Mouse (Mus musculus): ENCODE measurements around the gene Phykpl. TPM values are rescaled to one million over a fixed set of nuclear protein-coding genes. Genes with fewer than 3 reads are reported as not detected.
"Not testable (repeated sequence)": the region's sequence is repeated elsewhere in the genome, so short reads cannot be mapped to it uniquely, and the experiment has no call there.

Phykpl gene
- polyA plus RNA-seq, 1 experiment: 7.7 TPM

DNA sequence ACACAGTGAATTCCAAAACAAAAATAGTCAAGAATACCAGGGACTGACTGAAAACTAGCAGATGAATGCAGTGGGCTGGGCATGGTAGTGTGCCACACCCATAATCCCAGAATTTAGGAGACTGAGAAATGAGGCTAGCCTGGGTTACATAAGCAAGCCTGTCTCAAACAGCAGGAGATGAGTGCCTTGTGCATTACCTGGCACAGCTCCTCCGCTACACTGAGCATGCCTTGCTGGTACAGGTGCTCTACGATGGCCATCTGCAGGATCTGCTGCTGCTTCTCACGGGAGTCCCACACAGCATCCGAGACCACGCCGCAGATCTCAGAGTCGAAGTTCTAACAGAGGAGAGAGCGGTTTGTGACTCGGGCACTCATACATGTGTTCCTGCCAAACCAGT, 42.9 kb downstream of the Phykpl start:
- peaks cover 40% of the 10 kb centered on the region for H3K79me2 ChIP-seq (ENCODE audit: control insufficient read depth, insufficient read depth)
- no peak overlapping the region for H3ac ChIP-seq (ENCODE audit: control insufficient read depth, insufficient read length, low read depth)
- H3K4me3 ChIP-seq (ENCODE audit: insufficient read depth, poor library complexity, severe bottlenecking): no peak overlapping the region
- no peaks in the 10 kb centered on the region for H3K27me3 ChIP-seq (ENCODE audit: control insufficient read depth, insufficient read depth, insufficient read length)
- H3K79me3 ChIP-seq (ENCODE audit: low read depth): peaks cover 6% of the 10 kb centered on the region
- no peak for TF ChIP-seq CTCF (IDR thresholded peaks at IDR 0.05; ENCODE audit: control insufficient read depth, insufficient read depth, insufficient read length)
- no peak for TF ChIP-seq MAX (IDR thresholded peaks at IDR 0.05)
- TF ChIP-seq CEBPB (IDR thresholded peaks at IDR 0.05; ENCODE audit: low read depth): no peak
- no peak for TF ChIP-seq FOSL1 (IDR thresholded peaks at IDR 0.05; ENCODE audit: insufficient read depth, low read length, poor library complexity, severe bottlenecking)
- no peak for TF ChIP-seq USF1 (IDR thresholded peaks at IDR 0.05; ENCODE audit: low read depth)
- no peak for TF ChIP-seq MYOG (IDR thresholded peaks at IDR 0.05; ENCODE audit: control insufficient read depth, extremely low read depth, insufficient read length)
- no peak for TF ChIP-seq MYOD1 (IDR thresholded peaks at IDR 0.05; ENCODE audit: control insufficient read depth, insufficient read length, low read depth)
- H3K36me3 ChIP-seq (ENCODE audit: control insufficient read depth, insufficient read depth): peaks cover 66% of the 10 kb centered on the region

DNA sequence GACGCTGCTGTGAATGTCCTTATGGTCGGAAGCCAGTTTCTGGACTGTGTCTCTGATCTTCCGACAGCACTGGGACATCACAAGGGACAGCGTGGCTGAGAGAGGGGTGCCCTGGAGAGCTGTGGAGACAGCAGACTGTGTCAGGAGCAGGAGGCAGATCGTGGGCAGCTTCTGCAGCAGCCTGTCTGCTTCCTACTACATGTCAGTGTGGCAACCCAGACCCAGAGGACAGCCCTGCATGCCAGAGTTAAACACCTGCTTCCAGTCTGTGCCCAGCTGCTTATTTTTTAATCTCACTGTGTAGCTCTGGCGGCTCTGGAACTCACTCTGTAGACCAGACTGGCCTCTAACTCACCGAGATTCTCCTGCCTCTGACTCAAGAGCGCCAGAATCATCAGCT, 43.4 kb downstream of the Phykpl start:
- H3K4me3 ChIP-seq (ENCODE audit: insufficient read depth, poor library complexity, severe bottlenecking): no peak overlapping the region
- H3K79me2 ChIP-seq (ENCODE audit: control insufficient read depth, insufficient read depth): peaks cover 35% of the 10 kb centered on the region
- peaks cover 61% of the 10 kb centered on the region for H3K36me3 ChIP-seq (ENCODE audit: control insufficient read depth, insufficient read depth)
- peaks cover 3% of the 10 kb centered on the region for H3K79me3 ChIP-seq (ENCODE audit: low read depth)
- H3K27me3 ChIP-seq (ENCODE audit: control insufficient read depth, insufficient read depth, insufficient read length): no peaks in the 10 kb centered on the region
- no peak for TF ChIP-seq CEBPB (IDR thresholded peaks at IDR 0.05; ENCODE audit: low read depth)
- no peak overlapping the region for H3ac ChIP-seq (ENCODE audit: control insufficient read depth, insufficient read length, low read depth)

DNA sequence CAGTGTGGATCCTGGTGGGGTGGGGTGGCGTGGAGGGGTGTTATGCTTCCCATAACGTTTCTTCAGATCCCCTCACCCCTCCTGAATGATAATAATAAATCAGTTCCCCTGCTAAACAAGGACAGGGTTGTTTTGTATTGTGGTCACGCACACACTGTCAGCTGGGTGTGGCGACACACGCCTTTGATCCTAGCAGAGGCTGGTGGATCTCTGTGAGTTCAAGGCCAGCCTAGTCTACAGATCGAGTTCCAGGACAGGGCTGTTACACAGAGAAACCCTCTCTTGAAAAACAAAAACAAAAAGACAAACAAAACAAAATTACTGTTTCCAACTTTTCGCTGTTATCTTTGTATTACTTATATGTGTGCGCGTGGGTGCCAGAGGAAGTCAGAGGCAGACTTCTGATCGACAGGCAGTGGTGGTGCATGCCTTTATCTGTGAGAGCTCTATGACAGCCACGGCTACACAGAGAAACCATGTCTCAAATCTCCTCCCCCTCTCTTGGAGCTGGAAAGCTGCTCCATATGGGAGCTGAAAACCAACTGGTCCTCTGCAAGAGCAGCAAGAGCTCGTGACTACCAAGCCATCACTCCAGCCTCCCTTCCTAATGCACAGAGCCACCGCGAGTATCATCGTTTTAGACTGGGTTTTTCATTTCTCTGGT, 45.2 kb downstream of the Phykpl start:
- Histone ChIP-seq H3K4me3 (ENCODE audit: insufficient read depth, poor library complexity, severe bottlenecking) (no peak overlapping the region), H3K79me3 (ENCODE audit: low read depth) (peaks cover 2% of the 10 kb centered on the region), H3K36me3 (ENCODE audit: control insufficient read depth, insufficient read depth) (peaks cover 42% of the 10 kb centered on the region), H3K27me3 (ENCODE audit: control insufficient read depth, insufficient read depth, insufficient read length) (no peaks in the 10 kb centered on the region), H3K79me2 (ENCODE audit: control insufficient read depth, insufficient read depth) (peaks cover 31% of the 10 kb centered on the region), H3ac (ENCODE audit: control insufficient read depth, insufficient read length, low read depth) (no peak overlapping the region)
- TF ChIP-seq CTCF (IDR thresholded peaks at IDR 0.05; ENCODE audit: control insufficient read depth, insufficient read depth, insufficient read length): no peak
- no peak for TF ChIP-seq USF1 (IDR thresholded peaks at IDR 0.05; ENCODE audit: low read depth)
- TF ChIP-seq MYOD1 (IDR thresholded peaks at IDR 0.05; ENCODE audit: control insufficient read depth, insufficient read length, low read depth): no peak
- TF ChIP-seq FOSL1 (IDR thresholded peaks at IDR 0.05; ENCODE audit: insufficient read depth, low read length, poor library complexity, severe bottlenecking): no peak
- no peak for TF ChIP-seq CEBPB (IDR thresholded peaks at IDR 0.05; ENCODE audit: low read depth)
- no peak for TF ChIP-seq MYOG (IDR thresholded peaks at IDR 0.05; ENCODE audit: control insufficient read depth, extremely low read depth, insufficient read length)
- no peak for TF ChIP-seq MAX (IDR thresholded peaks at IDR 0.05)

DNA sequence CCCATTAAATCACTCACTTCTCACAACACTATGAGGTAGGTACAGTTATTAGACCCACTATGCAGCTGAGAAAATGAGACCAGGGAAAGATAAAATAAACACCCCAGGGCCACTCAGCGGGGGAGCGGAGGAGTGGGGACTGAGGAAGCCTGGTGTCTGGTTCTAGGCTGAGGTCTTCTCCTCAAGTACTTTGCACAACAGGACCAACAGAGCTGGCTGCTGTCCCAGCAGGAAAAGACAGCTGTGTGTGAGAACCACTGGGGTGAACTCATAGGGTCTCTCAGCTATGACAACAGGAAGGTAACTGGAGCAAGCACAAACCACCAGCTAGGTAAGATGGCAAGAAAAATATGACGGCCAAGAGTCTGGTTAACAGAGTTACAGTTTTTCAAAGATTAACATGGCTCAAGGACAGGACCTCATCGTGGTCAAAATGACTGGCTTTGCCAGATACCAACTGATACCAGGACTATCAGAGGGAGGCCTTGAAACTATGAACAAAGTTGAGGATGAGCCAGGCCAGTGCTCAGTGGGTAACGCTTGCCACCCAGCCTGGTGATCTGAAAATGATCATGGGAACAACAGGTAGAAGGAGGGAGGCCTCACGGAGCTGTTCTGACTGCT, 47.7 kb downstream of the Phykpl start:
- Histone ChIP-seq H3K79me3 (ENCODE audit: low read depth) (peaks cover 2% of the 10 kb centered on the region), H3K79me2 (ENCODE audit: control insufficient read depth, insufficient read depth) (peaks cover 33% of the 10 kb centered on the region), H3K36me3 (ENCODE audit: control insufficient read depth, insufficient read depth) (peaks cover 21% of the 10 kb centered on the region), H3K27me3 (ENCODE audit: control insufficient read depth, insufficient read depth, insufficient read length) (no peaks in the 10 kb centered on the region), H3ac (ENCODE audit: control insufficient read depth, insufficient read length, low read depth) (no peak overlapping the region), H3K4me3 (ENCODE audit: insufficient read depth, poor library complexity, severe bottlenecking) (no peak overlapping the region)
- TF ChIP-seq MYOD1 (IDR thresholded peaks at IDR 0.05; ENCODE audit: control insufficient read depth, insufficient read length, low read depth) (peak; percentile 32), MAX (IDR thresholded peaks at IDR 0.05) (no peak)

DNA sequence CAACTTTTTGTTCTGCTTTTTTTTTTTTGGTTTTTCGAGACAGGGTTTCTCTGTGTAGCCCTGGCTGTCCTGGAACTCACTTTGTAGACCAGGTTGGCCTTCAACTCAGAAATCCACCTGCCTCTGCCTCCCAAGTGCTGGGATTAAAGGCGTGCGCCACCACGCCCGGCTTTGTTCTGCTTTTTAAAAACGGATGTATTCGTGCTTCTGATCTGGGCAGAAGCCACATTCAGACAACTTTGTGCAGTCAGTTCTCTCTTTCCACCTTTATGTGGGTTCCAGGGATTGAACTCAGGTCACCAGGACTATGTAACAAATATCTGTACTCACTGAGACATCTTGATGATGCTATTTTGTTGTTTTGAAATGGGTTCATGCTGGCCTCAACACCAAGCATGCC, 48.6 kb downstream of the Phykpl start:
- H3K27me3 ChIP-seq (ENCODE audit: control insufficient read depth, insufficient read depth, insufficient read length); H3ac ChIP-seq (ENCODE audit: control insufficient read depth, insufficient read length, low read depth); H3K4me3 ChIP-seq (ENCODE audit: insufficient read depth, poor library complexity, severe bottlenecking); H3K79me3 ChIP-seq (ENCODE audit: low read depth): not testable (repeated sequence)
- Histone ChIP-seq H3K36me3 (ENCODE audit: control insufficient read depth, insufficient read depth) (peaks cover 12% of the 10 kb centered on the region), H3K79me2 (ENCODE audit: control insufficient read depth, insufficient read depth) (peaks cover 33% of the 10 kb centered on the region)

DNA sequence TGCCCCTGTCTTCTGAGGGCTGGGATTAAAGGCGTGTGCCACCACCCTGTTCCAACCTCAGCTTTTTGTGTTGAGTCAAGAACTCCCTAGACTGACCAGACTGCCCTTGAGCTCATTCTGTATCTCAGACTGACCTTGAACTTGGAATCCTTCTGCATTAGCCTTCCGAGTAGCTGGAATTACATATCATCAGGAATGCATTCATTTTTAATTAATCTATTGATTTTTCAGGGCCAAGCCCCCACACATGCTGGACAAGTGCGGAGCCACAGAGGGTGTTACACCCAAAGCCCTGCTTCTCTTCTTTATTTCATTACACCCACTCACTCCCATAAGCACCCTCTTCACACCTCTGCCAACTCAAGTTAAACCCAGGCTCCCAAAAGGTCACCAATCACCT, 49.2 kb downstream of the Phykpl start:
- Histone ChIP-seq H3ac (ENCODE audit: control insufficient read depth, insufficient read length, low read depth) (no peak overlapping the region), H3K27me3 (ENCODE audit: control insufficient read depth, insufficient read depth, insufficient read length) (no peaks in the 10 kb centered on the region), H3K79me3 (ENCODE audit: low read depth) (peaks cover 2% of the 10 kb centered on the region), H3K36me3 (ENCODE audit: control insufficient read depth, insufficient read depth) (peaks cover 7% of the 10 kb centered on the region), H3K79me2 (ENCODE audit: control insufficient read depth, insufficient read depth) (peaks cover 33% of the 10 kb centered on the region), H3K4me3 (ENCODE audit: insufficient read depth, poor library complexity, severe bottlenecking) (no peak overlapping the region)
- no peak for TF ChIP-seq FOSL1 (IDR thresholded peaks at IDR 0.05; ENCODE audit: insufficient read depth, low read length, poor library complexity, severe bottlenecking)
- no peak for TF ChIP-seq MAX (IDR thresholded peaks at IDR 0.05)
- TF ChIP-seq MYOG (IDR thresholded peaks at IDR 0.05; ENCODE audit: control insufficient read depth, extremely low read depth, insufficient read length): no peak
- TF ChIP-seq CTCF (IDR thresholded peaks at IDR 0.05; ENCODE audit: control insufficient read depth, insufficient read depth, insufficient read length): no peak
- TF ChIP-seq USF1 (IDR thresholded peaks at IDR 0.05; ENCODE audit: low read depth): no peak
- TF ChIP-seq MYOD1 (IDR thresholded peaks at IDR 0.05; ENCODE audit: control insufficient read depth, insufficient read length, low read depth): no peak
- no peak for TF ChIP-seq CEBPB (IDR thresholded peaks at IDR 0.05; ENCODE audit: low read depth)

All from C2C12 (cell line).